Mouse (Mus musculus): Measurements from ENCODE around the gene Apela.

The Apela gene

GRCm38 (mm10) chr8:65037117-65037533 lies at the start of gene Apela:
TSS of gene Apela (minus strand) at chr8:65037336.
- DNase-seq (ENCODE audit: low spot score) = peak; percentile 38

- no peak for DNase-seq (ENCODE audit: low spot score)
Measured at GRCm38 (mm10) chr8:65085680-65086079, 48.5 kb upstream of the Apela start.

- no peak for DNase-seq (ENCODE audit: low spot score)
Measured at GRCm38 (mm10) chr8:65080731-65081130, 43.6 kb upstream of the Apela start.

- no peak for DNase-seq (ENCODE audit: low spot score)
Measured at GRCm38 (mm10) chr8:65074733-65075132, 37.6 kb upstream of the Apela start, which contains the start of gene Gm10663. TSS of gene Gm10663 (plus strand) at chr8:65075033.

DNA sequence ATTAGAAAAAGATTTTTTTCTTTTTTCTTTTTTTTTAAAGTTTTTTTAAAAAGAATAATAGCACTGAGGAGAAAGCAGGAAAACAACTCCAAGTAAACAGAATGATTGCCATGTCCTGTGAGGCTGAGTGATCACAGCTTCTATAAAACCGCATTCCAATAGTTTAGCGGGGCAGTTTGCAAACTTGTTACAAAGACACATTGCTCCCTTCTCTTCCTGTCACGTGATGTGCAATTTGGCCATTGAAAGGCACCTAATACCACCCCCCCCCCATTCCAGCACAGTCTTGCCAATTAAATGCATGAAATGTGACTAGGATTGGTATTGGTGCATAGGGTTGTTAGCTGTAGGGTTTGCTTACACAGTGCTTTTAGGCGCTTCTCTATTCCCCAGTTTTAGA lies 33.9 kb upstream of the Apela start:
- no peak for DNase-seq (ENCODE audit: low spot score)

DNA sequence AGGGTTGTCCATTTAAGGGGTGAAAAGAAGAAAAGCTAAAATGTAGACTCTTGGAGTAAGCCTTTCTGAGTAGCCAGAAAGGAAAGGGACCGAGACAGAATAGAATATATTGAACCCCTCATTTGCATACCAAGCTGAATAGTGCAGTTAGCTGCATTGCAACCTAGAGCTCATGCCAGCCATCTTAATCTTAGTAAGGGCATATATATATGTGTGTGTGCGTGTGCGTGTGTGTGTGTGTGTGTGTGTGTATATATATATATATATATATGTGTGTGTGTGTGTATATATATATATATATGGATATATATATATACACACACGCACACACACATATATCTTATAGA lies 31.3 kb upstream of the Apela start:
- no peak for DNase-seq (ENCODE audit: low spot score)

DNA sequence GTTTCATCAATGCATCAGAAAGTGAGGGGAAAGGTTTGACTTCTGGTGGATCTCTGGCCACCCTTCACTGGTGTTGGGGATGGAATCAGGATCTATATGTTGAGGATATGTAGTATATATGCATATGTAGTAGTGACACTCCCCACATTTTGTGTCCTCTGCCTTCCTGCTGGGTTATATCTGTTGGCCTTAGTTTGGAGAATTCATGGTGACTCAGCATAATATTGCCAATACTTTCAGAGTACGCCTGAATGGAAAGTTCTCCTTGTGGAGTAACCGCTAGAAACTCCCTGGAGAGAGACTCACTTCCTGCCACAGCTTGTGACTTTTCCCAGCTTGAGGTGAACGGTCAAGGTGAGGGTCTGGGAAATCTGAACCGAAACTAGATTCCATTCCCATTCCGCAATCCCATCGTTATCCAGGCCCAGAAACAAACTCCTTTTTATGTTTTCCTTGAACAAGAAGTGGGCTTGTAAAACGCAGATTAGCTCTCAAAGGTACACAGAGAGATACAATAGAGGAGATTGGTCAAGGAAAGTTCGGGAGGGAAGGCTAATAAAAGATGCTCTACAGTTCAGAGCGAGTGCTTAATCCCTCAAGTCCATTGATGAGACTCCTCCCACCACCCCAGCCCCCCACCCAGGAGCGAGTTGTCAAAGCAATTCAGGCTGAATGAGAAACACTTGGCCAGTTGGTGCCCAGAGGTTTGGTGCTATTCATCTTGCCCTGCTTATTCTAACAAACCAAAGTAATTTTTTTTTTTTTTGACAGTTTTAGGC lies 30.7 kb upstream of the Apela start:
- DNase-seq (ENCODE audit: low spot score) = no peak

- DNase-seq (ENCODE audit: low spot score) = no peak
Measured at GRCm38 (mm10) chr8:65067031-65067430, 29.9 kb upstream of the Apela start.

DNA sequence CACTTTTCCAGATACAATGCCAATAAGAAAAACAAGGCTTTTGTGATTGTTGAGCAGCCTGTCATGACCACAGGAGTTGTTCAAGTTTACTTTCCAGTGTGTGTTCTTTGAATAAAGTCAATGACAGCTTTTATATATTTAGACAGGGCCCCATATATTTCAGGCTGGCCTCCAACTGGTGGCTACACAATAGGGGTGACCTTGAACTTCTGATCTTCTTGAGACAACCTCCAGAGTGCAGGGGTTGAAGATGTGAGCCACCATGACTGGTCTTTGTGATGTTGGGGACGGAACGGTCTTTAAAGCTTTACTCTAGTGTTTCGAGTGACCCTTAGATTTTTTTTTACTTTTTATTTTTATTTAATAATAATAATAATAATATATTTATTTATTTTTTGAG lies 28.5 kb upstream of the Apela start:
- no peak for DNase-seq (ENCODE audit: low spot score)

- no peak for DNase-seq (ENCODE audit: low spot score)
Measured at GRCm38 (mm10) chr8:65064071-65064470, 26.9 kb upstream of the Apela start.

- no peak for DNase-seq (ENCODE audit: low spot score)
Measured at GRCm38 (mm10) chr8:65062195-65062594, 25.1 kb upstream of the Apela start.

GRCm38 (mm10) chr8:65056722-65057121 lies 19.6 kb upstream of the Apela start:
- DNase-seq (ENCODE audit: low spot score) = no peak

GRCm38 (mm10) chr8:65053968-65054367 lies 16.8 kb upstream of the Apela start:
- no peak for DNase-seq (ENCODE audit: low spot score)

DNA sequence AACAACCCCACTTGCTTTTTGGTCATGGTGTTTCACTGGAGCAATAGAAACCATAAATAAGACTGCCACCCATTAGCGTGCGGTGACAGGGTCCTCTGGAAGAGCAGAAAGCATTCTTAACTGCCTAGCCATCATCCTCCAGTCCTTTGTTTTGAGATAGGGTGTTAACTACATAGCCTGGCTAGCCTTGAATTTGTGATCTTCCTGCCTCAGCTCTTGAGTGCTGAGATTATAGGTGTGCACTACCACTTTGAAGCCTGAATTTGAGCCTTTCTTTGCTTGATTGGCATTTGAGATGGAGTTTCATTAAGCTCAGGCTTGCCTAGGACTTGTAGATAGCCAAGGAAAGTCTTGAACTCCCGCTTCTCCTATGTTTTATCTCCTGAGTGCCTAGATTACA lies 16.4 kb upstream of the Apela start:
- no peak for DNase-seq (ENCODE audit: low spot score)

- DNase-seq (ENCODE audit: low spot score) = no peak
Measured at GRCm38 (mm10) chr8:65047801-65048200, 10.7 kb upstream of the Apela start.

DNA sequence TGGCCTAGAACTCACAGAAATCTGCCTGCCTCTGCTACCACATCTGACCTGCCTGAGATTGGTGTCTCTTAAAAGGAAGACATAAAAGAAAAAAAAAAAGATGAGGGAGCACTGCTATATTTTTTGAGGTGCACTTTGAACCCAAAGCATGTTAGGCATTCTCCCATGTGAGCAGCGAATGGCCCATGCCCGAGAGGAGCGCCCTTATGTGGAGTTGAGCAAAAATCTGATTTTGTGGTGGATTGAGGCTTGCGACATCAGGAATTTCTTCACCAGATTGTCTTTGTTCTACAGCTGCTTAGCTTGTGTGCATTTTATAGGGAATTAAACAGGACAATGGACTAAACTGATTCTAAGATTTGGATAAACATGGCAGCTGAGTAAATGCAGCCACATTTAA lies 10.1 kb upstream of the Apela start:
- DNase-seq (ENCODE audit: low spot score) = no peak

DNA sequence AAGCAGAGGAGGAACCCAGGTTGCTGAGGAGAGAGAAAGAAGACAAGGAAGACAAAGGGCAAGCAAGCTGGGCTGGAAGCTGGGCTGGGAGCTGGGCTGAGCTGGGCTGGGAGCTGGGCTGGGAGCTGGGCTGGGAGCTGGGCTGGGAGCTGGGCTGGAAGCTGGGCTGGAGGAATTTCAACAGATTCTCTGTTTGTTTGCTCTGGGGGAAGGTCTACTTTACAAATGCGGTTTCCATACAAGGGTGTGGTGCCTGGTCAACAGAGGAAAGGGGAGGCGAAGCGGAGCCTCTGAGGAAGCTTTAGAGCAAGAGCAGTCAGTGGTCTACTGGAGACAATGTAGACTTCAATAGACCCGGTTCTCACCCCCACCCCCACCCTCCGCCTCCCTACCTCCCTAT lies 9.4 kb upstream of the Apela start:
- DNase-seq (ENCODE audit: low spot score) = no peak

GRCm38 (mm10) chr8:65034136-65034535 lies 3.0 kb downstream of the Apela start:
- DNase-seq (ENCODE audit: low spot score) = no peak

DNA sequence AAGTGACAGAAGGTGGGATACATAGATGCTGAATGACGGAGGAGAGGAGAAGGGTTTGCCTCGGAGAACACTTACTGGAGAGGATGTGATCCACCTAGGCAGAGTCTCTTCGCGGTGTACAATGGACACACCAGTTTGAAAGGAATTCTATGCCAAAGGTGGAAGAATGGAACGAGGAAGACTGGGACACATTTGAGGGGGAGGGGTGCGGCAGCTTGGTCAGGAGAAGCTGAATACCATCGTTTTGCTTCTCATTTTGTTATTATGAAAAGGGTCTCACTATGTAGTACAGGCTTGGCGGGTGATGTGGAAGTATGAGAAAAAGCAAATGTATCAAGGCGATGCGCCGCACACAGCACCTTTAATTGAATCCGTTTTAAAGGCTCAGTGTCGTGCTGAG lies 4.1 kb downstream of the Apela start:
- DNase-seq (ENCODE audit: low spot score) = no peak

DNA sequence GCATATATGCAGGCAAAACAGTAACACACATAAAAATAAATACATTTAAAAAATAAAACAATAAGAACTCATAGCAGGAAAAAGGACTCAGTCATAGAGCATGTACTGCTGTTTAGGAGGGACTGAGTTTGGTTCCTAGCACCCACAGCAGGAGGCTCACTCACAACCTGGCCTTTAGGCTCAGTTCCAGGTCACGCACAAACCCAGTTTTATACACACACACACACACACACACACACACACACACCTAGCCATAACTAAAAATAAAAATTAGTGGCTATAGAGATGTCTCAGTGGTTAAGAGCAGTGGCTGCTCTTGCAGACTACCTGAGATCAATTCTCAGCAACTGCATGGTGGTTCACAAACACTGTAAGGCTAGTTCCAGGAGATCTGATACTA lies 5.0 kb downstream of the Apela start:
- no peak for DNase-seq (ENCODE audit: low spot score)

DNA sequence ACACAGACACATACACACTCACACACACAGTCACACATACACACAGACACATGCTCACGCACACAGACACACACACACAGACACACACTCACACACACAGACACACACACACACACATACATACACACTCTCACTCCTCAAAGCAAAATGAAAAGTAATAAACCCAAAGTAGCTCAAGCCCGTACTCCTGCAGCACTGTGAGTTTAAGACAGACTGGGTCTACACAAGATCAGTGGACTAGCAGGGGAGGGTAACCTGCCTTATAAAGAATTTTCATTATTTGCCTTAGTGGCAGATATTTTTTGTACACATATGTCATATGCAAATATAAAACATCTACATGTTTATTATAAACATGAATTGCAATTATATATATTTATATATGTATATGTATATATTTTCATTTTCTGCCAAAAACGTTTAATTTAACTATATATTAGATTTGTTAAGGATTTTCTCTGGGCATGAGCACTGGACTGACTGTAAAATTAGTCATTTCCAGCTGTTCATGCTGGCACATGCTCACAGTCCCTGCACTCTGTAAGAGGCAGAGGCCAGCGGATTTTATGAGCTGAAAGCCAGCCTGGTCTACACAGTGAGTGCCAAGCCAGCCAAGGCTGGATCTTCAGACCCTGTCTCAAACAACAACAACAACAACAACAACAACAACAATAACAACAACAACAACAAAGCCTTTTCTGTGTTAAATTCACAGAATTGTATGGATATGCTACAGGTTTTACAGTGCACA lies 6.2 kb downstream of the Apela start:
- DNase-seq (ENCODE audit: low spot score) = no peak

- DNase-seq (ENCODE audit: low spot score) = no peak
Measured at GRCm38 (mm10) chr8:65029776-65030175, 7.4 kb downstream of the Apela start.

GRCm38 (mm10) chr8:65028959-65029686 lies 8.0 kb downstream of the Apela start:
- DNase-seq (ENCODE audit: low spot score) = no peak

All from lung, postnatal 25 days (tissue).